Mouse (Mus musculus): ENCODE data around the gene Cuedc2.

DNA sequence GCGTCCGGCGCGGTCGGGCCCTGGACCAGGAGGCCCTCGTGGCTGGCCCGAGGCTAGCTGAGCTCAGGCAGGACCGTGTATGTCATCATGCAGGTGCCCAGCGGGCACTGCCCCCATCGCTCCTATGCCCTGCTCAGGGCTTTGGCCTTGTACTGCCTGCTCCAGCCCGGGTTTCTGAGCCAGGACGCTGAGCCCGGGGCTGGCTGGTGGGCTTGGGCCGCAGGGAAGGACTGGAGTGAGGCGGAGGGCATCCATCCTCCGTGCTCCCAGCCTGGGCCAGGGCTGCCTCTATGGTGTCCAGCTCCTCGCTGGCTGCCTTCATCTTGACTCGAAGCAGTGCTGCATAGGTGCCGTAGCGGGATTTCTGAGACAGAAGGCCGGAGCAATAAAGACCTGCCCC lies 25.9 kb downstream of the Cuedc2 start:
- TF ChIP-seq CTCF (IDR thresholded peaks at IDR 0.05; ENCODE audit: low read depth) = no peak
- TF ChIP-seq EP300 (optimal IDR thresholded peaks at IDR 0.05) = no peak

All from stomach, postnatal 0 days (tissue).